Mouse (Mus musculus): Measurements from ENCODE around the gene Prkca.

GRCm38 (mm10) chr11:108376815-108377214 is 33.1 kb upstream of the Prkca start:
- TF ChIP-seq CTCF (IDR thresholded peaks at IDR 0.05; ENCODE audit: insufficient read depth, low read depth, low read length) = no peak
- TF ChIP-seq POLR2A (IDR thresholded peaks at IDR 0.05; ENCODE audit: insufficient read depth, low read depth, low read length) = no peak

Measured in olfactory bulb, adult 2 months (tissue).